Mouse (Mus musculus) intestine, postnatal 0 days (tissue): ENCODE results near the gene Myh11. TPM values are rescaled to one million over a fixed set of nuclear protein-coding genes. Genes with fewer than 3 reads are reported as not detected.
"Not testable (repeated sequence)": the region's sequence is repeated elsewhere in the genome, so short reads cannot be mapped to it uniquely, and the experiment has no call there.

Experiments
- ATAC-seq: fragments of 200-750 bp; cut with Nextera tagmentation; 2 replicates; pipeline ENCODE4 v1.8.0; 2017; ENCODE audit warnings: mild to moderate bottlenecking, moderate TSS enrichment, moderate library complexity
- H3K27ac ChIP-seq: fragments of 300-500 bp; sonication (generic); 2 replicates; pipeline ENCODE4 v1.5.1; 2014; ENCODE audit warnings: mild to moderate bottlenecking, low read depth, low read length, moderate library complexity
- H3K27me3 ChIP-seq: fragments of 300-500 bp; sonication (generic); replicated peaks from 2 replicates; pipeline ENCODE4 v1.6.1; 2014; ENCODE audit warnings: low read length, mixed read lengths; ENCODE audit not compliant: control insufficient read depth, insufficient read depth
- H3K36me3 ChIP-seq: fragments of 300-500 bp; sonication (generic); 2 replicates; pipeline ENCODE4 v1.6.1; 2014; ENCODE audit warnings: mild to moderate bottlenecking, moderate library complexity; ENCODE audit not compliant: control insufficient read depth, insufficient read depth
- H3K4me1 ChIP-seq: fragments of 300-500 bp; sonication (generic); replicated peaks from 2 replicates; pipeline ENCODE4 v1.6.1; 2014; ENCODE audit warnings: antibody characterized with exemption, low read length, mixed read lengths; ENCODE audit not compliant: control insufficient read depth, insufficient read depth
- H3K4me2 ChIP-seq: fragments of 300-500 bp; sonication (generic); replicated peaks from 2 replicates; pipeline ENCODE4 v1.6.1; 2014; ENCODE audit warnings: low read depth, mild to moderate bottlenecking, moderate library complexity
- H3K4me3 ChIP-seq: fragments of 300-500 bp; sonication (generic); 2 replicates; pipeline ENCODE4 v1.5.1; 2014; ENCODE audit warnings: low read depth, low read length
- H3K9ac ChIP-seq: fragments of 300-500 bp; sonication (generic); 2 replicates; pipeline ENCODE4 v1.6.1; 2014; ENCODE audit warnings: mild to moderate bottlenecking, low read depth, low read length
- H3K9me3 ChIP-seq: fragments of 300-500 bp; sonication (generic); 2 replicates; pipeline ENCODE4 v1.6.1; 2016; ENCODE audit warnings: mixed run types; ENCODE audit not compliant: control insufficient read depth
- CTCF ChIP-seq: sonication (generic); IDR thresholded peaks from 2 replicates; pipeline ENCODE4 v1.5.1; 2016; ENCODE audit warnings: low read depth, mild to moderate bottlenecking, control low read depth, antibody characterized with exemption, moderate library complexity
- WGBS: fragments of 180-500 bp; shearing (Covaris S2); extraction: QIAGEN DNeasy Blood & Tissue Kit; methylation state at CpG from one replicate; pipeline ENCODE4 v1.1.7; 2014; 5-methylcytosine and 5-hydroxymethylcytosine counted together
- polyA plus RNA-seq: library from polyadenylated mRNA; unstranded; fragments of >200 nt; fragmentation: Nextera tagmentation; extraction: Ambion mirVana; gene quantifications from 2 replicates; pipeline ENCODE4 v1.2.1, GENCODE M21; 2015

The Myh11 gene
- polyA plus RNA-seq, 1 experiment from 2014 or later, result 164 TPM

GRCm38 (mm10) chr16:14162988-14163416, 128.2 kb downstream of the Myh11 start, which contains the start of the genes Nde1 and Marf1:
Gene Nde1, plus strand, starts transcription at chr16:14163275.
Gene Marf1, minus strand, starts transcription at chr16:14163351.
- H3K27me3 ChIP-seq, result no peaks in the 10 kb centered on the region
- H3K4me2 ChIP-seq, result peak within 1 kb of the TSS; percentile 95
- H3K36me3 ChIP-seq, result no peaks in the 10 kb centered on the region
- H3K4me3 ChIP-seq, result peak within 1 kb of the TSS; percentile 66
- TF ChIP-seq CTCF, result no peak
- H3K27ac ChIP-seq, result peak within 1 kb of the TSS; percentile 50; the same call in 1 of the 2 replicates
- H3K4me1 ChIP-seq, result no peaks in the 10 kb centered on the region
- under 1% methylated on average over 34 of the region's 43 CpGs for whole genome bisulfite sequencing
- ATAC-seq, result peak; percentile 78
- H3K9me3 ChIP-seq, result no peaks in the 10 kb centered on the region
- H3K9ac ChIP-seq, result peak within 1 kb of the TSS; percentile 68

DNA sequence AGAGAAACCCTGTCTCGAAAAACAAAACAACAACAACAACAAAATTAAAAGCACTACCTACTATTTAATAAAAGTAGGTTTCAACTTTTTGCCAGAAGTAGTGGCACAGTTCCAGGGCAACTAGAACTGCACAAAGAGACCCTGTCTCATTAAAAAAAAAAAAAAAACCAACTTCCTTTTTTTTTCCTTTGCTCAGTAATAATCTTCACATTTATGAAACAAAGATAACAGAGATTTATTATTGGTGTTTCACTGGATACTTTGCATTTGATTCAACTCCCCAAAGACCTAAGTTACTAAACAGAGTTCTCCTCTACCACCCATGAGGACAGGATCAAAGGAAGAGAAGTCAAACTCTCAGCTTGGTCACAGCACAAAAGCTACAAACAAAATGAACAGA, 130.2 kb downstream of the Myh11 start:
- H3K9me3 ChIP-seq, result no peaks in the 10 kb centered on the region
- 85% methylated on average over 1 of the region's 1 CpGs for WGBS
- H3K36me3 ChIP-seq, result no peaks in the 10 kb centered on the region
- H3K27me3 ChIP-seq, result no peaks in the 10 kb centered on the region
- H3K4me1 ChIP-seq, result no peaks in the 10 kb centered on the region
- no peak overlapping the region for H3K4me2 ChIP-seq
- no peak overlapping the region for H3K4me3 ChIP-seq
- no peak for ATAC-seq
- no peak overlapping the region for H3K27ac ChIP-seq
- no peak overlapping the region for H3K9ac ChIP-seq
- no peak for TF ChIP-seq CTCF

DNA sequence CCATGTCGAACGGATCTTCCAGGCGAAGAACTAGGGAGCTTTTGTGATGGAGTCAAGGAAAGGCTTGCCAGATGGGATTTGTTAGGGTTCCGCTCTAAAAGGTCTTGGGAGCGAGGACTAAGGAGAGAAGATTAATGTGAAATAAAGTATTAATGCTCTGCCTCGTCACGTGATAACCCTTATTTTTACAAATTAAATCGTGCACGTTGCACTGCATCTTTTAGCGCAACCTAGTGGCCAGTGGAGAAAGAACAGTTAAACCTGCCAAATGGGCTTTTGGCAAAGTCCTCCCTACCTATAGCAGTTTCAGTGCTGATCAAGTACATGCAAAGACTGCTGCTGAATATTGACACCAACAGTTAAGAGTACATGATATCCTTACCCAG, 131.4 kb downstream of the Myh11 start:
- peak overlapping the region; percentile 67 for H3K9ac ChIP-seq
- no peaks in the 10 kb centered on the region for H3K27me3 ChIP-seq
- peak overlapping the region; percentile 66 for H3K4me3 ChIP-seq
- peak; percentile 12; the same call in 1 of the 2 replicates for ATAC-seq
- WGBS, result 0% methylated on average over 10 of the region's 10 CpGs
- no peaks in the 10 kb centered on the region for H3K9me3 ChIP-seq
- peak overlapping the region; percentile 77 for H3K4me2 ChIP-seq
- H3K36me3 ChIP-seq, result no peaks in the 10 kb centered on the region; the same call in 1 of the 2 replicates
- no peaks in the 10 kb centered on the region for H3K4me1 ChIP-seq
- peak overlapping the region; percentile 88 for H3K27ac ChIP-seq
- peak; percentile 92 for TF ChIP-seq CTCF

- Histone ChIP-seq H3K4me1 (no peaks in the 10 kb centered on the region), H3K36me3 (no peaks in the 10 kb centered on the region; the same call in 1 of the 2 replicates), H3K4me3 (peak overlapping the region; percentile 87), H3K4me2 (peak overlapping the region; percentile 77), H3K27me3 (no peaks in the 10 kb centered on the region), H3K27ac (peak overlapping the region; percentile 88), H3K9me3 (no peaks in the 10 kb centered on the region), H3K9ac (peak overlapping the region; percentile 84)
- ATAC-seq, result peak; percentile 94
- TF ChIP-seq CTCF, result no peak
- 1% methylated on average over 50 of the region's 58 CpGs for WGBS
Measured at GRCm38 (mm10) chr16:14158936-14159745, 132.0 kb downstream of the Myh11 start.

- Histone ChIP-seq H3K36me3 (peaks cover 3% of the 10 kb centered on the region; the same call in 1 of the 2 replicates), H3K4me1 (no peaks in the 10 kb centered on the region), H3K27me3 (no peaks in the 10 kb centered on the region), H3K9ac (peak overlapping the region; percentile 84), H3K4me2 (peak overlapping the region; percentile 76), H3K9me3 (no peaks in the 10 kb centered on the region), H3K4me3 (peak overlapping the region; percentile 87), H3K27ac (peak overlapping the region; percentile 79)
- TF ChIP-seq CTCF, result no peak
- no peak for ATAC-seq
- 4% methylated on average over 7 of the region's 7 CpGs for WGBS
Measured at GRCm38 (mm10) chr16:14158536-14158935, 132.6 kb downstream of the Myh11 start.

DNA sequence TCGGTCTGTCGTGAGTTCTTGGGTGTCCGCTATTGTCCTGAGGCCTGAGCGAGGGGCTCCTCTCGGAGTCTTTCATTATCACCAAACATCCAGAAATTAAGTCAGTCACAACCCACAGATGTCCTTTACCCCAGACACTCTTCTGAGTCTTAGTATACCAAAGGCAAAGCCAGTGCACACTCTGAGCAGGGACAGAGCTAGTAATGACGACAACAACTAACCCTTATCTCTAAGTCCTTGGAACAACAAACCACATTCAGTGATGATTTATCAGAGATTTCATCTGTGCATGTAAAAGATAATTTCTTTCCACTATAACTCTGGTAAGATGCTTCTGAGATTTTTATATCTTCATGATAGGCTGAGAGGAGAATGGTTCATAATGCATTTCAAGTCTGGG, 134.9 kb downstream of the Myh11 start:
- H3K4me3 ChIP-seq, result no peak overlapping the region
- H3K36me3 ChIP-seq, result peaks cover 18% of the 10 kb centered on the region
- no peak overlapping the region for H3K4me2 ChIP-seq
- no peaks in the 10 kb centered on the region for H3K4me1 ChIP-seq
- no peak overlapping the region for H3K9ac ChIP-seq
- WGBS, result 94% methylated on average over 6 of the region's 6 CpGs
- ATAC-seq, result no peak
- no peaks in the 10 kb centered on the region for H3K27me3 ChIP-seq
- H3K27ac ChIP-seq, result no peak overlapping the region
- H3K9me3 ChIP-seq, result no peaks in the 10 kb centered on the region
- no peak for TF ChIP-seq CTCF

GRCm38 (mm10) chr16:14155638-14156037, 135.5 kb downstream of the Myh11 start:
- H3K27me3 ChIP-seq, H3K4me3 ChIP-seq, ATAC-seq, H3K27ac ChIP-seq, H3K9me3 ChIP-seq, H3K4me2 ChIP-seq, H3K4me1 ChIP-seq, H3K9ac ChIP-seq: not testable (repeated sequence)
- 64% methylated on average over 1 of the region's 2 CpGs for WGBS
- peaks cover 24% of the 10 kb centered on the region for H3K36me3 ChIP-seq
